Mouse (Mus musculus) splenic B cell, adult 2 months (primary cell): ENCODE data around the gene Lmbr1.

Source experiments
- DNase-seq: peaks from one replicate; pipeline ENCODE4 v3.0.0-alpha.2; 2011; ENCODE audit warnings: low read depth, low spot score
- H3K27me3 ChIP-seq: 2 replicates; pipeline ENCODE4 v1.6.1; 2012; ENCODE audit warnings: mild to moderate bottlenecking, low read length, moderate library complexity, mixed read lengths; ENCODE audit not compliant: control insufficient read depth, poor library complexity, insufficient read depth, severe bottlenecking
- H3K36me3 ChIP-seq: 2 replicates; pipeline ENCODE4 v1.6.1; 2012; ENCODE audit warnings: mild to moderate bottlenecking, low read length, moderate library complexity, mixed read lengths; ENCODE audit not compliant: control insufficient read depth, poor library complexity, insufficient read depth, severe bottlenecking

Gene Lmbr1

GRCm38 (mm10) chr5:29211980-29212555, 166.1 kb downstream of the Lmbr1 start:
- Histone ChIP-seq H3K36me3 (no peaks in the 10 kb centered on the region), H3K27me3 (no peaks in the 10 kb centered on the region)
- no peak for DNase-seq

- Histone ChIP-seq H3K36me3 (no peaks in the 10 kb centered on the region), H3K27me3 (no peaks in the 10 kb centered on the region)
- no peak for DNase-seq
These were observed 172.5 kb downstream of the Lmbr1 start for GRCm38 (mm10) chr5:29205690-29206089.

- H3K36me3 ChIP-seq = no peaks in the 10 kb centered on the region
- DNase-seq = no peak
- no peaks in the 10 kb centered on the region for H3K27me3 ChIP-seq
These were observed 178.3 kb downstream of the Lmbr1 start for GRCm38 (mm10) chr5:29199868-29200267.

- no peak for DNase-seq
- H3K27me3 ChIP-seq = no peaks in the 10 kb centered on the region
- no peaks in the 10 kb centered on the region for H3K36me3 ChIP-seq
These were observed 179.2 kb downstream of the Lmbr1 start for GRCm38 (mm10) chr5:29198960-29199488.

- no peaks in the 10 kb centered on the region for H3K36me3 ChIP-seq
- no peak for DNase-seq
- no peaks in the 10 kb centered on the region for H3K27me3 ChIP-seq
These were observed 181.0 kb downstream of the Lmbr1 start for GRCm38 (mm10) chr5:29197187-29197586.

GRCm38 (mm10) chr5:29196264-29196658, 181.9 kb downstream of the Lmbr1 start:
- H3K27me3 ChIP-seq = no peaks in the 10 kb centered on the region
- no peak for DNase-seq
- H3K36me3 ChIP-seq = no peaks in the 10 kb centered on the region

GRCm38 (mm10) chr5:29195570-29196263, 182.5 kb downstream of the Lmbr1 start, which contains the start of gene Rnf32:
Rnf32 (plus strand) TSS chr5:29195992.
- peak; percentile 7 for DNase-seq
- Histone ChIP-seq H3K27me3 (no peaks in the 10 kb centered on the region), H3K36me3 (no peaks in the 10 kb centered on the region)

- H3K27me3 ChIP-seq = no peaks in the 10 kb centered on the region
- DNase-seq = no peak
- no peaks in the 10 kb centered on the region for H3K36me3 ChIP-seq
These were observed 183.0 kb downstream of the Lmbr1 start for GRCm38 (mm10) chr5:29195231-29195569.

GRCm38 (mm10) chr5:29186798-29187197, 191.4 kb downstream of the Lmbr1 start:
- Histone ChIP-seq H3K27me3 (no peaks in the 10 kb centered on the region), H3K36me3 (no peaks in the 10 kb centered on the region)

More at GRCm38 (mm10) chr5:29186798-29187197, 191.4 kb downstream of the Lmbr1 start:
- DNase-seq = no peak
